Mouse (Mus musculus) gastrocnemius, adult 8-10 months (tissue): ENCODE results near the gene Ubap1l. TPM values are rescaled to one million over a fixed set of nuclear protein-coding genes. Genes with fewer than 3 reads are reported as not detected.

Experiments used
- DNase-seq, 2 experiments: peaks; one replicate each; pipeline ENCODE4 v3.0.0; 2022; ENCODE audit warnings: low spot score in 2 of 2
- total RNA-seq, 4 experiments: library from RNA; stranded (reverse); gene quantifications; 2 replicates each; pipeline ENCODE4 v1.2.4; 2022

Gene Ubap1l
- total RNA-seq, 4 experiments from 2014 or later: 0.31 to 0.52 (median 0.46) TPM; not detected in 1

DNA sequence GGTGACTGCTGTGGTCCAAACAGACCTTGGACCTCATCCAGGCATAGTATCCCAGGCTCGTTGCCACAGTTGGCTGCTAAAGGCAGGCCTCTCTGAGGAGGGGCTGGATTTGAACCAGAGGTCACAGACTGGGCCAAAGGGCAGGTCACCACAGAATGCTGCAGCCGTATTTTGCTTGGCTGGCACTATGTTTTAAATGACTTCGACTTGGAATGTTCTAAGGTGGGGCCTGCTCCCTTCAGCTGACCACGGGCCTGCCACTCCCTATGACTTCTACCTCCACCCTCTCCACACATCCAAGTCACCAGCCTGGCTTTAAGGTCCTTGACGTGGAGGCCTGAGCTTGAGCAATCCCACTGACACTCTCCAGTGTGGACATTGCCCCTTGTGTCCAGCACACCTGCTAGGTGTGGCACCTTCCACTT lies 48.0 kb downstream of the Ubap1l start:
- peak in 1 of 2 experiments; percentile 44 for DNase-seq

GRCm38 (mm10) chr9:65410378-65410777 lies 49.5 kb downstream of the Ubap1l start:
- DNase-seq: no peak

GRCm38 (mm10) chr9:65411326-65411725 lies 50.5 kb downstream of the Ubap1l start:
- DNase-seq: no peak

DNA sequence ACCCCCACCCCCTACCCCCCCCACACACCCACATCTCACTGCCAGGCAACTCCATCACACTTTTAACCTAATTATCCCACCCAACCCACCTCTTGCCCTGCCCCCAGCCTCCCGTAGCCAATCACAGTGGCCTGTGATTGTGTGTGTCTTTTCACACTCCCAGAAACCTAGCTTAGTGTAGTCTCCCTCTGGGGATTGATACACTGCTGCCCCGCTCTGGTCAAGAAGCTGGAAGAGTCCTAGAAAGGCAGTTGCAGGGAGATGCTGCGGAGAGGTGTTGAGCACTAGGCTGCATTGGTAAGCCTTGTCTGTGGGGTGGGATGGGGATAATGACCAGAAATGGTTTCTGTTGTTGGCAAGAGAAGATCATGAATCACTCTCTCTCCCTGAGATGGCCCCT lies 56.9 kb downstream of the Ubap1l start:
- no peak for DNase-seq

DNA sequence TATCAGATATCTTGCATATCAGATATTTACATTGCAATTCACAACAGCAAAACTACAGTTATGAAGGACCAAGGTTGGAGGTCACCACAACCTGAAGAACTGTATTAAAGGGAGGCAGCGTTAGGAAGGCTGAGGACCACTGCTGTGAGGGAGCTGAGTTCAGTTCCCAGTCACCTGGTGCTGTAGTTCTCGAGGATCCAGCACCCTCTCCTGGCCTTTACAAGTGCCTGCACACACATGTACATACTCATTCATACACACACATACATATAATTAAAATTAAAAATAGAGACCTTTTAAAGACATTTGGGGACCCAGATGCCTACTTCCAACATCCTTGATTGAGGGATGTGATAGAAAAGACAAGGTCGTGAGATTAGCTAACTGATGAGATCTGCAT lies 58.8 kb downstream of the Ubap1l start:
- no peak for DNase-seq

DNA sequence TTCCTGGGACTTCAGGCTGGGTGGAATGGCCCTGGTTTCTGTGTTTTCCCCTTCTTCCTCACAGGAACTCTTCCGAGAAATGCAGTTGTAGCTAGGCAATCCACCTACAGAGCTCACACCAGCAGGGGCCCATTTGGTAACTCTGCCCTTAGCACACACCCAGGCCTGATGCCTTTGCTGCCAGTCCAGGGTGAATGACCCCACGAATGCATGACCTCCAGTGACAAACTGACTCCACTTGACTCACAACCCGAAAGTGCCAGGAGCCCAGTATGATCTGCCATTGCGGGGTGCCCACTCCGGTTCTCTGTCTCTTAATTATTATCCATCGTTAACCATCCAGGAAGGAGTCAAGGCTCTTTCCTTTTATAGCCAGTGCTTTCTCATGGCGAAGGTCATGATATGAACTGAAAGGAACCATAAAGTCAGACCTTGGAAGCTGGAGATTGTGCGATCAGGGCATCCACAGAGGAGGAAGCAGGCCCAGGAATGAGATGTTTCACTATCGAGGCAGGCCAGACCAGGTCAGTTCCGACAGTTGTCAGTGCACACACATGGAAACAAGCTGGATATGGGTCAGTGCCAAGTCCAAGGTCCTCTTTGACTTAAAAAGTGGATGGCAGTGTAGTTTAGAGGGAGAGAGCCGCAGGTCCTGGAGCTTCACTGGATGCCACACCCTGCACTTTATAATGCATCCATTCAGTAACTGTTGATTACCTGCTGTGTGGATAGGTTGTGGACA lies 62.1 kb downstream of the Ubap1l start, which contains the start of gene Slc51b:
Gene Slc51b, minus strand, starts transcription at position 196 of the 742 bp plus-strand sequence.
- DNase-seq: no peak

DNA sequence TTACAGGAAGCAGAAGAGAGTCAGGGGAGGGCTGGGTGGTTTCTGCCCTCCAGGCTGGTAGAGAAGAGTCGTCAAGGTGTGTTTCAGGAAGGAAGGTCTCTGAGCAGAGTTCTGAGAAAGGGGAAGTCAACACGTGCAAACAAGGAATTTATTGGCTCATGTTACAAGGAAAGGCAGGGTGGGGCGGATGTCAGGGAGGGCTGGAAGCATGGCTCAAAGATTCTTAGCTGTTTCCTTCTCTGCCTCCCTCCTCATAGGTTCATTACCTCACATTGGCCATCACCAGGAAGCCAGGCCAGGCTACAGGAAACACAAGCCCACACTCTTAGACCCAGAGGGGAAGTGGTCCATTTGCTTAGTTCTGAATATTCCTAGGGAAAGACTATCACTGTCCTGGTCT lies 63.6 kb downstream of the Ubap1l start:
- no peak for DNase-seq

GRCm38 (mm10) chr9:65427511-65427910 lies 66.7 kb downstream of the Ubap1l start:
- no peak for DNase-seq

- DNase-seq: no peak
These were observed 67.2 kb downstream of the Ubap1l start for GRCm38 (mm10) chr9:65428003-65428402.

Other genes starting within 250 kb of the Ubap1l start
- gene Igdcc3, start 219.9 kb upstream of the Ubap1l start, total RNA-seq: under 1 TPM; 0.10 to 0.17 (median 0.12) TPM
- gene Parp16, start 165.7 kb upstream of the Ubap1l start, total RNA-seq: 1 to 10 TPM; 3.3 to 5.2 (median 4.1) TPM
- gene Cilp, start 95.9 kb upstream of the Ubap1l start, total RNA-seq: 10 to 100 TPM in 2 of 4 experiments, 1 to 10 TPM in 2; 3.3 to 14.7 (median 9.6) TPM
- gene Clpx, start 66.8 kb upstream of the Ubap1l start, total RNA-seq: 10 to 100 TPM; 55.4 to 65.0 (median 56.9) TPM
- gene Pdcd7, start 14.9 kb upstream of the Ubap1l start, total RNA-seq: 10 to 100 TPM; 12.1 to 19.7 (median 15.0) TPM
- 10 to 100 TPM in 3 of 4 experiments, 1 to 10 TPM in 1; 9.8 to 12.3 (median 11.4) TPM for gene Kbtbd13, start 30.6 kb downstream of the Ubap1l start, total RNA-seq
- gene Rasl12, start 37.5 kb downstream of the Ubap1l start, total RNA-seq: 1 to 10 TPM; 2.1 to 3.8 (median 2.2) TPM
- not detected for gene Slc51b, start 61.9 kb downstream of the Ubap1l start, total RNA-seq
- gene Mtfmt, start 74.7 kb downstream of the Ubap1l start, total RNA-seq: 1 to 10 TPM; 4.2 to 6.2 (median 5.3) TPM
- 10 to 100 TPM in 1 of 4 experiments, 1 to 10 TPM in 3; 5.8 to 15.8 (median 7.6) TPM for gene Spg21, start 99.9 kb downstream of the Ubap1l start, total RNA-seq
- gene Ankdd1a, start 159.2 kb downstream of the Ubap1l start, total RNA-seq: not detected
- 1 to 10 TPM; 2.7 to 4.0 (median 3.0) TPM for gene Plekho2, start 219.0 kb downstream of the Ubap1l start, total RNA-seq
- not detected for gene Pif1, start 226.1 kb downstream of the Ubap1l start, total RNA-seq